Mouse (Mus musculus) myocyte (in vitro differentiated cells): Measurements from ENCODE around the gene Cst6. TPM values are rescaled to one million over a fixed set of nuclear protein-coding genes. Genes with fewer than 3 reads are reported as not detected.
A peak's percentile ranks its signal among the peaks of the same experiment; 100 is the strongest.

Experiments used
- H3K27me3 ChIP-seq: one replicate; pipeline ENCODE4 v1.6.1; 2011; ENCODE audit not compliant: control insufficient read depth, insufficient read depth, insufficient read length
- H3K36me3 ChIP-seq: one replicate; pipeline ENCODE4 v1.6.1; 2011; ENCODE audit not compliant: control insufficient read depth, insufficient read depth
- H3K4me2 ChIP-seq: one replicate; pipeline ENCODE4 v1.6.1; 2011; ENCODE audit warnings: low read depth, control low read depth
- H3K4me3 ChIP-seq: one replicate; pipeline ENCODE4 v1.5.1; 2011; ENCODE audit warnings: mild to moderate bottlenecking, control low read depth, moderate library complexity
- H3K79me2 ChIP-seq: one replicate; pipeline ENCODE4 v1.6.1; 2011; ENCODE audit not compliant: control insufficient read depth, insufficient read depth
- H3ac ChIP-seq: one replicate; pipeline ENCODE4 v1.6.1; 2011; ENCODE audit not compliant: control insufficient read depth, insufficient read length
- CEBPB ChIP-seq: IDR thresholded peaks from 2 replicates; pipeline ENCODE4 v1.6.1; 2011; ENCODE audit warnings: mild to moderate bottlenecking, moderate library complexity; ENCODE audit not compliant: poor library complexity, insufficient read depth, severe bottlenecking
- E2F4 ChIP-seq: IDR thresholded peaks from one replicate; pipeline ENCODE4 v1.6.1; 2011; ENCODE audit warnings: mild to moderate bottlenecking, control low read depth, moderate library complexity; ENCODE audit not compliant: insufficient read depth
- MAX ChIP-seq: IDR thresholded peaks from one replicate; pipeline ENCODE4 v1.6.1; 2011; ENCODE audit warnings: low read depth, mild to moderate bottlenecking, control low read depth
- MYOD1 ChIP-seq, 3 experiments: IDR thresholded peaks; one replicate each; pipeline ENCODE4 v1.6.1; 2011; ENCODE audit warnings: control low read depth in 2 of 3, low read depth in 2 of 3, mild to moderate bottlenecking in 2 of 3, moderate library complexity in 1 of 3; ENCODE audit not compliant: insufficient read length in 2 of 3, control insufficient read depth in 1 of 3
- MYOG ChIP-seq, 3 experiments: IDR thresholded peaks; one replicate each; pipeline ENCODE4 v1.6.1; 2011; ENCODE audit warnings: control low read depth in 2 of 3, low read depth in 2 of 3, mild to moderate bottlenecking in 2 of 3; ENCODE audit not compliant: insufficient read length in 2 of 3, control insufficient read depth in 1 of 3, insufficient read depth in 1 of 3
- POLR2A ChIP-seq: IDR thresholded peaks from one replicate; pipeline ENCODE4 v1.6.1; 2011; ENCODE audit warnings: low read depth, mild to moderate bottlenecking, control low read depth, moderate library complexity; ENCODE audit not compliant: insufficient read length
- POLR2AphosphoS2 ChIP-seq: IDR thresholded peaks from one replicate; pipeline ENCODE4 v1.6.1; 2011; ENCODE audit warnings: low read depth, control low read depth; ENCODE audit not compliant: insufficient read length
- REST ChIP-seq: IDR thresholded peaks from one replicate; pipeline ENCODE4 v1.6.1; 2011; ENCODE audit warnings: mild to moderate bottlenecking, control low read depth, moderate library complexity; ENCODE audit not compliant: insufficient read depth, insufficient read length
- SRF ChIP-seq: IDR thresholded peaks from one replicate; pipeline ENCODE4 v1.6.1; 2011; ENCODE audit warnings: low read depth; ENCODE audit not compliant: control insufficient read depth, insufficient read length
- TCF12 ChIP-seq: IDR thresholded peaks from one replicate; pipeline ENCODE4 v1.6.1; 2011; ENCODE audit warnings: mild to moderate bottlenecking, control low read depth; ENCODE audit not compliant: poor library complexity, insufficient read depth, severe bottlenecking
- TCF3 ChIP-seq: IDR thresholded peaks from one replicate; pipeline ENCODE4 v1.6.1; 2011; ENCODE audit warnings: low read depth, control low read depth; ENCODE audit not compliant: insufficient read length
- USF1 ChIP-seq: IDR thresholded peaks from one replicate; pipeline ENCODE4 v1.6.1; 2011; ENCODE audit warnings: low read depth, mild to moderate bottlenecking, control low read depth, moderate library complexity
- polyA plus RNA-seq: library from polyadenylated mRNA; unstranded; fragments of >200 nt; fragmentation: generic; extraction: Trizol; gene quantifications from one replicate; pipeline ENCODE4 v1.2.1, GENCODE M21; 2012; ENCODE audit warnings: missing spikeins

The Cst6 gene
- polyA plus RNA-seq, 1 experiment, result 28.0 TPM

- Histone ChIP-seq H3K4me2 (peak within 1 kb of the TSS; percentile 93), H3K79me2 (peaks cover 55% of the 10 kb centered on the region)
- peak; percentile 88 for TF ChIP-seq POLR2AphosphoS2
- no peak for TF ChIP-seq TCF12
- peak; percentile 40 for TF ChIP-seq SRF
- TF ChIP-seq MYOG (IDR thresholded peaks at IDR 0.05; ENCODE audit: control insufficient read depth in 1 of 3, insufficient read depth in 1 of 3, insufficient read length in 2 of 3, low read depth in 2 of 3), result peak in 1 of 3 experiments; percentile 17
- no peak for TF ChIP-seq E2F4
- peak; percentile 79 for TF ChIP-seq POLR2A
Measured at GRCm38 (mm10) chr19:5367053-5367359, 17.6 kb upstream of the Cst6 start, which contains the start of gene Banf1. Gene Banf1 (minus strand): TSS chr19:5367168.

GRCm38 (mm10) chr19:5366175-5367052, 17.0 kb upstream of the Cst6 start, which contains the start of gene Eif1ad:
Gene Eif1ad (plus strand): TSS chr19:5366741.
- H3K27me3 ChIP-seq, result no peaks in the 10 kb centered on the region
- peak within 1 kb of the TSS; percentile 69 for H3ac ChIP-seq
- TF ChIP-seq SRF (no peak), MAX (peak; percentile 23), CEBPB (no peak), MYOG (IDR thresholded peaks at IDR 0.05; ENCODE audit: control insufficient read depth in 1 of 3, insufficient read depth in 1 of 3, insufficient read length in 2 of 3, low read depth in 2 of 3) (no peak), POLR2AphosphoS2 (peak; percentile 86), E2F4 (peak; percentile 76), POLR2A (peak; percentile 94), MYOD1 (IDR thresholded peaks at IDR 0.05; ENCODE audit: control insufficient read depth in 1 of 3, insufficient read length in 2 of 3, low read depth in 2 of 3) (peak in 1 of 3 experiments; percentile 17)
- peaks cover 55% of the 10 kb centered on the region for H3K79me2 ChIP-seq
- H3K4me2 ChIP-seq, result peak within 1 kb of the TSS; percentile 93
- peak within 1 kb of the TSS; percentile 93 for H3K4me3 ChIP-seq
- H3K36me3 ChIP-seq, result peaks cover 19% of the 10 kb centered on the region

More at GRCm38 (mm10) chr19:5367053-5367359, 17.6 kb upstream of the Cst6 start, which contains the start of gene Banf1:
- H3ac ChIP-seq, result peak within 1 kb of the TSS; percentile 69
- no peaks in the 10 kb centered on the region for H3K27me3 ChIP-seq
- peaks cover 25% of the 10 kb centered on the region for H3K36me3 ChIP-seq
- H3K4me3 ChIP-seq, result peak within 1 kb of the TSS; percentile 93

DNA sequence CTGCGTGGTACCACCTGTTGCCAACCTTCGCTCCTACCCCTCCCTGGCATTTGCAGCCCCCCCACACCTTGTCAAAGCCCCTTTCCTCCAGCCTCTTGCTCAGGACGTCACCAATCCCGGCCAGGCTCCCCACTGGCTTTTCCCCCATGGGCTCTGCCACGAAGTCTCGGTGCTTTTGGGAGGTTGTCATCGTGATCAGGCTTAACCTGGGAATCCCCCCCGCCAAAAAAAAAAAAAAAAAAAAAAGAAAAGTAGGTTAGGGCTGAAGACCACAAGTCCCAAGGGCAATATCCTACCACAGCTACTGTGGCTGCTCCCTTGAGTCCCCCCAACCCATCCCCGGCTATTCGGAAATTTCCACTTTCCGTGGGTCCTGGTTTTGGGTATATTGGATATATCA, 16.4 kb upstream of the Cst6 start:
- Histone ChIP-seq H3K79me2 (peaks cover 55% of the 10 kb centered on the region), H3ac (peak overlapping the region; percentile 69), H3K4me3 (peak overlapping the region; percentile 93), H3K27me3 (no peaks in the 10 kb centered on the region), H3K4me2 (peak overlapping the region; percentile 93), H3K36me3 (peaks cover 13% of the 10 kb centered on the region)
- no peak for TF ChIP-seq USF1
- no peak for TF ChIP-seq TCF3
- no peak for TF ChIP-seq MAX
- peak in 1 of 3 experiments; percentile 24 for TF ChIP-seq MYOD1 (IDR thresholded peaks at IDR 0.05; ENCODE audit: control insufficient read depth in 1 of 3, insufficient read length in 2 of 3, low read depth in 2 of 3)
- peak; percentile 12 for TF ChIP-seq POLR2A
- TF ChIP-seq POLR2AphosphoS2, result peak; percentile 23
- TF ChIP-seq CEBPB, result no peak
- no peak for TF ChIP-seq E2F4
- TF ChIP-seq TCF12, result no peak
- no peak for TF ChIP-seq MYOG (IDR thresholded peaks at IDR 0.05; ENCODE audit: control insufficient read depth in 1 of 3, insufficient read depth in 1 of 3, insufficient read length in 2 of 3, low read depth in 2 of 3)
- TF ChIP-seq REST, result no peak
- TF ChIP-seq SRF, result no peak

GRCm38 (mm10) chr19:5364124-5364523, 14.8 kb upstream of the Cst6 start:
- Histone ChIP-seq H3K4me3 (no peak overlapping the region), H3K79me2 (peaks cover 51% of the 10 kb centered on the region), H3K4me2 (no peak overlapping the region), H3ac (no peak overlapping the region), H3K36me3 (no peaks in the 10 kb centered on the region), H3K27me3 (no peaks in the 10 kb centered on the region)
- no peak for TF ChIP-seq MAX
- TF ChIP-seq MYOD1 (IDR thresholded peaks at IDR 0.05; ENCODE audit: control insufficient read depth in 1 of 3, insufficient read length in 2 of 3, low read depth in 2 of 3), result no peak
- TF ChIP-seq TCF12, result no peak
- TF ChIP-seq REST, result no peak
- no peak for TF ChIP-seq CEBPB
- TF ChIP-seq USF1, result no peak
- no peak for TF ChIP-seq SRF
- no peak for TF ChIP-seq MYOG (IDR thresholded peaks at IDR 0.05; ENCODE audit: control insufficient read depth in 1 of 3, insufficient read depth in 1 of 3, insufficient read length in 2 of 3, low read depth in 2 of 3)
- TF ChIP-seq E2F4, result no peak
- no peak for TF ChIP-seq TCF3
- TF ChIP-seq POLR2AphosphoS2, result no peak
- TF ChIP-seq POLR2A, result no peak
